Mouse (Mus musculus) adrenal gland, adult 8-10 months (tissue): ENCODE results near the gene Mab21l1. TPM values are rescaled to one million over a fixed set of nuclear protein-coding genes. Genes with fewer than 3 reads are reported as not detected.

Source experiments
- DNase-seq: peaks from one replicate; pipeline ENCODE4 v3.0.0; 2022
- total RNA-seq, 4 experiments: library from RNA; stranded (reverse); gene quantifications; 2 replicates each; pipeline ENCODE4 v1.2.4; 2022

Mab21l1 gene
- total RNA-seq: 1 to 10 TPM; 2.0 to 4.0 (median 3.4) TPM

GRCm38 (mm10) chr3:55782056-55782687, at the start of gene Mab21l1:
Gene Mab21l1, plus strand, starts transcription at chr3:55782510.
- DNase-seq: no peak

- DNase-seq: no peak
Measured at GRCm38 (mm10) chr3:55733665-55734064, 48.6 kb upstream of the Mab21l1 start.

GRCm38 (mm10) chr3:55741428-55741827, 40.9 kb upstream of the Mab21l1 start:
- no peak for DNase-seq

DNA sequence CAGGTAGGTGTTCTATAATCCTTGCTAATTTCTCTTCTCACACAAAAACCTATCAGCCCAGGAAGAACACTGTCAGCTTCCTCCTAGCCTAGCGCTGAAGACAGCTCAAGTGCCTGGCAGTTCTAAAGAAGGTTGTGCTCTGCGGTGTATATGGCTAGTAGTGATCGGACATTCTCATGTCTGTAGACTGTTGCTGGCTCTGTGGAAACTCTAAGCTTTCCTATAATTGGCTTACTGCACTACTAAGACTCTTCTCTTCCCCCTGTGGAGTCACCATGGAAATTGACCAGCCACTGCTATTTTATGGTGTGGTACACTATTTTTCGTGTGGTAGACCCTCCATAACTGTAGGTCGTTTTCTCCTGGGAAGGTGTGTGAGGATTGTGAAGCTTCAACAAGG, 40.1 kb upstream of the Mab21l1 start:
- no peak for DNase-seq

- DNase-seq: no peak
Measured at GRCm38 (mm10) chr3:55742654-55743053, 39.7 kb upstream of the Mab21l1 start.

- DNase-seq: no peak
Measured at GRCm38 (mm10) chr3:55743885-55744284, 38.4 kb upstream of the Mab21l1 start.

DNA sequence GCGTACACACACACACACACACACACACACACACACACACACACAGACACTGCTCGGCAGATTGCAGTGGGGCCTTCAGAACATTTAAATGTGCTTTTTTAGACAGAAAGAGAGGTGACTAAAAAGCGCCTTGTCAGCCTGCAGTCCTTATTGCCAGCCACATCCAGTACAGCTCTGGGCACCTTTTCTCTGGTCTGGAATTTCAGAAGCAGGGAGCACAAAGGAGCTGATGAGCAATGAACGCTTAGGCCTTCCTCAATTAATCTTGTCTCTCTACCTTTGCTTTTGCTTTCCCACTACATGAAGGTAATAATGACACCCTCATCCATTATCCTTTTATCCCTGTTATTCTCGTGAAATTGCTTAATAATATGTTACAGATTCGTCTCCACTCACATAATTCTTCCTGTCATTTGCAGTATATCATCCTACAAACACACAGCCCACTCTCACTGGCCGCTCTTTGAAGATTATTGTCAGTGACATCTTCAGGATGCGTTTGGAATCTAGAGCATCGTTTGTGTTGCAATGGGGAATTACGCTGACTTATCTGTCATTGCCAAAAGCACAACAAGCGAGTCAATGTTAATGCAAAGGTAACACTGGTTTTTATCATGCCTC, 31.8 kb upstream of the Mab21l1 start:
- DNase-seq: no peak

GRCm38 (mm10) chr3:55751363-55751762, 30.9 kb upstream of the Mab21l1 start:
- DNase-seq: no peak

DNA sequence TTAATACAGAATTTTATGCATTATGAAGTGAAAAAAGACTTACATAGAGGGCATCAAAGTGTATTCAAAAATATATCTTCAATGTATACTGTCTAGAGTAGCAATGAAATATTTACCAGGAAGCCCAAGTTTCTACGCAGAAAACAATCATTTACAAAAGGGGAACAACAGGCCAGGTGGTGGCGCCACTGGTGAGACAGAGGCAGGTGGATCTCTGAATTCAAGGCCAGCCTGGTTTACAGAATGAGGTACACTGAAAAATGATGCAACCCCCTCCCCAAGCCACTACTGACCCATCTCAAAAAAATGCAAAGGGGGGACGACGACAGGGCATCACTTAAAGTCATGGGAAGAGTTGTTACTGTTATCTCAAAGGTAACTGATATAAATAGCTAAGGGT, 29.8 kb upstream of the Mab21l1 start:
- DNase-seq: no peak

DNA sequence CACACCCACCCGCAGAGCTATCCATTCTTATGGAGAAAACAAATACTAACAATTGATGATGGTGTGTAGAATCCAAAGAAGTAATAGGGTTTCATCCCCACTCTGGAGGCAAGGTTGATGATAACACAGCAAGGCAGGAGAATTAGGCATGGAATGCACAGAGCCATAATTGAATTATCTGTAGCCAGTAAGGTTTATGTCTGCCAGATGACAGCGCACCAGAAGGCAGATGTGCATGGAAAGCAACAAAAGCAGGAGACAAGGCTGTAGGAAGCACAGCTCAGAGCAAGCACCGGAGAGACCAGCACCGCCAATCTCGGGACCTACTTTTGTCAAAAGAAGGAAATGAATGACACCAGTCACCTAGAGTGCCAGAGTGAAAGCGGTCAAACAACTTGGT, 28.4 kb upstream of the Mab21l1 start:
- no peak for DNase-seq

GRCm38 (mm10) chr3:55754981-55755608, 27.2 kb upstream of the Mab21l1 start:
- no peak for DNase-seq

DNA sequence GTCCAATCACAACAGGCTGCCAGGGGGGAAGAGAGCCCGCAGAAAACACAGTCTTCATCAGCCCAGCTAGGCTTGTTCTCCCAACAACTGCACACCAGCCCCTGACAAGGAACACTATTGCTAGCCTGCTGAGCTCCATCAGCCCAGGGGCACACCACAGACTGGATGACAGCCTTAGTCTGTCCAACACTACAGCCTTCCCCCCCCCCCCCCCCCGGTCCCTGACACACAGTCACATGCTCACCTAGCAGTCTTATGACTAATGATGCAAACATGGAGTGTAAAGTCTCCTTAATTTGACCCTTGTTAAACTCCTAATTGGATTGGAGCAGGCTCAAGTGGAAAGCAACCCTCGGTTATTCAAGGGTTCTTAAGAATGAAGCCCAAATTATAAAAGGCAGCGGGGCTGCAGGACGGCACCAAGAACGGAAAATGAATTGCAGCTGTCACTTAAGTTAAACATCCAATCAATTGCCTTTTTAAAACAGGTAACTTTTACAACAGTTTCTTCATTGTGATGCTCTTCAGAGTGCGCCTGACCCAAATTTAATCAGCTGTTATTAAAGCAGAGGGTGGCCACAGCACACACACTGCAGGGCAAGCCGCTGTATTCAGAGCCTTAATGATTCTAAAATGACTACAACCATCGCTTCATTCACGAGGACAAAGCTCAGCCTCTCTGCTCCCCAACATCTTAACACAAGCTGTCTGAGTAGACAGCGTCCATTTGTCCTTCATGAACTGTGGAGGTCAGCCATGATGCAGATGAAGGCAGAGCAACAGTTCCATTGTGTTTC, 26.3 kb upstream of the Mab21l1 start:
- no peak for DNase-seq

DNA sequence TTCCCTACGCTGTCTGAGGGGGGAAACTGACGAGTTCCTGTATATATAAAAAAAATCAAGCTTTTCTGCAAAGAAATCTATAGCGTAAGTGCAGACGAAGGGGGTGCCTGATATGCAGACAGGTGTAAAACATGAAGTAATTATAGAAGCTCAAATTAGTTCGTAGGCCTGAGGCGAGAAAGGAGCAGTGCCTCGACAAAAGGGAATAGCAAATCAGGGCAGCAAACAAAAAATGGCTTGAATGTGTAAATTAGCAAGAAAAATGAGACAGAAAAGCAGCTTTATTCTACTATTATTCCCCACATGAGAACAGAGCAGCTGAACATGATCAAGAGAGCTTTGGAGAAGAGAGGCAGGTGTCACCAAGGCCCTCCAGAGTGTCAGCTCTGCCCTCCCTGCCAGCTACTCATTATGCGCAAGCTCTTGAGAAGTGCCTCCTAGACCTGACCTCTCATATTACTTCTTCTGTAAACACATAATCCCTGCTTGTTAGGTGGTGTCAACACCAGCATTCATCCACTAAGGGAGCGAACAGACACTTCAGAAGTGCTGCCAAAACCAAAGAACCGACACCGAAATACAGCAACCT, 25.6 kb upstream of the Mab21l1 start:
- DNase-seq: no peak

- no peak for DNase-seq
Measured at GRCm38 (mm10) chr3:55758297-55758696, 24.0 kb upstream of the Mab21l1 start.

DNA sequence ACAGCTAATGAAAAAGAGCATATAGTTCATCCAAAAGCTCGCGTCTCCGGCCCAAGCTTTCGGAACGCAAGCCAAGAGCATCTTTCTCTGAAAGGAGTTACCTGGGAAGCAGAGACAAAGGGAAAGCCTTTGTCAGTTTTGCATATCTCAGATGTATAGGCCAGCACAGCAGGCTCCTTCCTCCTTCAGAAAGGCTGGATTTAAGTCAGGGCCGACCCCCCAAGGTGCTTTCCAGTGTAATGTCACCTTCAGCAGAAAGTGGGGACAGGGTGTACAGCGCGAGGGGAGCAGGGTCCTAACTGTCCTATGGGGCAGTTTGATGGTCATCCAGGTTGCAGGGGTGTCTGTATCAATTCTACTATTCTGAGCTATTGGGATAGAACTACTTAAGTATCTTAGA, 18.7 kb upstream of the Mab21l1 start:
- DNase-seq: no peak

DNA sequence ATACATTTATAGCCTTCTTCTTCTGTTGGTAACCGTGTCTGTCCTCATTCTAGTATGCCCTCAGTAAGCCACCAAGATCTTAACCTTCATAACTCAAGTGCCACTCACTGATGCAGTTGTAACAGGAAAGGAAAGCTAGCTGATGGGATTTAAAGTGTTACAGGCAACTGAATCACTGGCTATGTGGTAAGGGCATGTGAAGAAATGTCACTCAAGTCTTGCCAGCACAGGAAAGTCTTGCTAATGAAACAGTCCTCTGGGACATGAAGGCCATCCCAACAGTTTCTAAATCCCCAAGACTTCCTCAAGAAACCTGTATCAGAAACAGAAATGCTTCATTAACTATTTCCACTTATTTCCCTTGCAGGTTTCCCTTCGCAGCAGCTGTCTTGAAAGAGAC, 13.7 kb upstream of the Mab21l1 start:
- no peak for DNase-seq

DNA sequence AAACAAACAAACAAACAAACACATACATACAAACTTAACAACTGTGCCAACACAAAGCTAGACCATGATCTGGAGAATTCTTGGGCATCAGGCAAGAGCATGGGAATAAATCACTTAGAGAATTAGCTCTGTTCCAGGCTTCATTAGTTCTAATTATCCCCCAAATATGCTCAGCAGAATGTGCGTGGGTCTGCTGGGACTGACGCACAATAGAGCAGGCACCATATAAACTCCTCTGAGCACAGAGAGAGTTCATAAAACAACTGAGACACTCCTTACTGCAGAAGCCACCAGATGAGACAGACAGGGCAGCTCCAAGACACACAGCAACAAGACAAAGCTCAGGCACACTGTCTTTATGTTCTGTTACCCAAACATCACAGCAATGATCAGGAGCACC, 13.0 kb upstream of the Mab21l1 start:
- DNase-seq: no peak

- DNase-seq: no peak
Measured at GRCm38 (mm10) chr3:55774203-55774602, 8.1 kb upstream of the Mab21l1 start.

DNA sequence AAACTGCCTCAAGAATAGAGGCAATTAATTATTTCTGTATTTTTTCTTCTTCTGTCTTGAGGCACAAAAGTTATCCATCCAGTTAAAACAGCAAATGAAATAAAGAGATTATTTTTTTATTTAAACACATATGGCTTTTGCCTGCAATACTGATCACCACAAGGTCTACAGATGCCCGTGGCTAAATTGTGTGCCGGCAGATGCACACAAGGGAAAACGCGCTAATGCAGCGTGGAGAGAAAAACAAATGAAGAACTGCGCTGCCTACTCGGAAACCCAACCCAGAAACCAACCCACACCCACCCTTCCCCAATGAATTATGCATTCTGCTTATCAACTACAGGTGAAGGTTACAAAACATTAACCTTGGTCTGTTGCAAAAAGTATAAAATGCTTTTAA, 7.1 kb upstream of the Mab21l1 start:
- no peak for DNase-seq

DNA sequence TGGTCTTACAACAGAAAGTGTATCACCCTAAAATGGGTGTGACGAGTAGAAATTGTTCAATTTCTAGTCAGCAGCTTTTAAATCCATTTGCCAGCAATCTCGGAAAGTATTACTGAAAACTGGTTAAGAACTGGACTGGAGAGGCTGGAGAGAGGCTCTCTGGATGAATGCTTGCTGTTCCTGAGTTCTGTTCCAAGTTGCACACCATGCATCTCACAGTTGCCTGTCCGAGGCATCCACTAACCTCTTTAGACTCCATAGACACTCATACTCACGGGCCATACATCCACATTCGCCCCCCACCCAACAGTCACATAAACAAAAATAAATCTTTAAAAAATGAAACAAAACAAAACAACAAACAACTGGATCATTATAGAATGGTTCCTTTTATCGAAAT, 6.6 kb upstream of the Mab21l1 start:
- DNase-seq: no peak

DNA sequence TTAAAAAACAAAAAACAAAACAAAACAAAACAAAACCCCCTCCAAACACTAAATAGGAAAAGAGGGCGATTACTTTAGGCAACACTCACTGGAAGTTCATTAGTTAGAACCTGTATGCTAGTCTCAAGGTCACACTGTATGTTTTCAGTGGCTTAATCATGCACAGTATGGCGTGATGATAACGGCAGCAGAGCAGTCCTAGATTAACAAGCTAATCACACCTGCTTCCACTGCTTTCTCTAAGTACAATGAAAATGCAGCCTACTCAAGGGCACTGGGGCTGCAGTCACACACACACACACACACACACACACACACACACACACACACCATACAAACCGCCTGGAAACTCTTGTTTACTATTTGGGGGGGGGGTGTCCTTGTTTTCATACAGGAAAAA, 4.8 kb upstream of the Mab21l1 start:
- no peak for DNase-seq

DNA sequence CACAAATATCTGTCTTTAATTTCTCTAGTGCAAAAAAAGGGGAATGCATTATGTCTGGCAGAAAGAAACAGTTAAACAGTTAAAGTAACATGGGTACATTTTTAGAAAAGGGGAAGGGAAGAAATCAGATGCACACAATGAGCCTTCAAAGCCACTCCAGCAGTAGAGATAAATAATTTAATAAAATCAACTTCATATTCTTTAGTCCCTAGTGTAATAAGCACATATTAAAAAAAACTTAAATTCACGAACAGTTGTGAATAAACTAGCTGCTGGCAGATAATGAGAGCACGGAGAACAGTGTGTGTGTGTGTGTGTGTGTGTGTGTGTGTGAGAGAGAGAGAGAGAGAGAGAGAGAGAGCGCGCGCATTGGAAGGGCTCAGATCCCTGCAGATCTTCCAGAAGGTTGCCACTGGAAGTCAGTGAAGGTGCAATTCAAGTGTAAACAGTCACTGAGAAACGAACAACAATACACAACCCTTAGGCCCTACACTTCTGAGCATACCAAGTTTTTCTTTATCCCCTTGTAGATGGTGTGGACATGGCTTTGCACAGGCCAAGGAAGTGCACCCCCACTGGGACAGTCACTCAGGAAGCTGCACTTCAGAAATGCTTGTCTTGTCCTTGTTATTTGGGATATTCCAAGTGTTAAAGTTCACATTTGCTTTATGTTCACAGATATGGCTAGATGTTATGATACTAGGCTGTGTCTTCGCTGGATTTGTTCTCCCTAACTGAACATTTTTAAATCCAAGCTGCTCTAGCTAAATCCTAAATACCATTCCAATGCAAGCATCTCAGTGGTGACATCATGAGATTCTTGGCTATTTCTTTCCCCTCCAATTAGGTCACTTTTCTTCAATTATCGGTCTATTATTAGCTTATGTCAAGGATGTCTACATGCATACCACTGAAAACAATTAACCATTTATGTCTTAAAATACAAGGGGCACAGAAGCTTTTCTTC, 3.3 kb upstream of the Mab21l1 start:
- no peak for DNase-seq
